Mouse (Mus musculus): ENCODE data around the gene Rbks.

Gene Rbks

DNA sequence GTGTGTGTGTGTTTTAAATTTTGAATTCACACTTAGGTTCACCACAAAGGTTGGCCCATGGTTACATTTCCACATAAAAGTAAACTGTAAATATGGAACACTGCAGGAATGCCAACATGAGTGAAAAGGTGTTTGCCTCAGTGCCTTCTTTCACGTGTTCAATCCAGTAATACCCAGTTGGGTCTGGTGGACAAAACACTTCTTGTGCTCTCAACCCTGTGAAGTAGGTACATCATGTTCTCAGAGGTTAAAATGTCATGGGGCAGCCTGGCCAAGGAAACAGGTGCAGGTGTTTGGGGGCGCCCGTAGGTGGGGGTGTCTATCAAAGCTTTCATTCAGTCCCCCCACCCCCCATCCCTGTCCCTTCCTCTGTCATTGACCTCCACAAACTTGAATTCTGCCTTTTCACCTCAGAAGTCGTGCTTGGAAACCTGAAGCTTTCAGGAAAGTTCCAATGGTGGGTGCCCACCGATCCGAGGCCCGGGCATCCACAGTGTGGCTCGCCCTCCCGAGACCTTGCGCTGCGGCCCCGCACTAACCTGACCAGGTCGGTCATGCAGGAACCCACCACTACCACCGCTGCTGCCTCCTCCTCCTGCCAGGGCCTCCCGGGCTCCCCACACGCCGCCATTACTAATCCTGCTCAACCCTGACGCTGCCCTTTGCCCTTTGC, at the start of gene Rbks:
Gene Rbks, minus strand, starts transcription at position 657 of the 673 bp plus-strand sequence.
- DNase-seq (ENCODE audit: extremely low spot score): no peak

DNA sequence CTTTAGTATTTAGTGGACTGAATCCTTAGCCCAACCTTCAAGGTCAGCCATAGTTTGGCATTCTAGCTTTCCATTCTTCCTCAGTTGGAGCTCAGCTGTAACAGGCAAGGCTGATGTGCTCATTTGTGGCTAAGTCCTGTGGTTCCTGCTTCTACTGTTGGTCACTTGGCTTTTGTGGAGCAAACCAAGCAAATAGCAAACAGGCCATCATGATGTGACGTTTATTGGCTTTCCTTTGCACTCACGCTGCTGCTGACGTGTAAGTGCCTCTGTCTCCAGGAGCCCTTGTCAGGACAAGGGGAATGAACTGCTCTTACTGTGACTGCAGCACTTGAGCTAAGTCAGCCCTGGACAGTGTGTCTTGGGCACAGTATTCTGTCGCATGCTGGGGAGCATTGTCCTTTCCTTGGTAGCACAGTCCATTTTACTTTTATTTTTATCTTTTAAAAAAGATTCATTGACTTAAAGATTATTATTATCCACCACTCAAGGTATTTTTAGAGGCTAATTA, 45.1 kb upstream of the Rbks start:
- DNase-seq (ENCODE audit: extremely low spot score): no peak

DNA sequence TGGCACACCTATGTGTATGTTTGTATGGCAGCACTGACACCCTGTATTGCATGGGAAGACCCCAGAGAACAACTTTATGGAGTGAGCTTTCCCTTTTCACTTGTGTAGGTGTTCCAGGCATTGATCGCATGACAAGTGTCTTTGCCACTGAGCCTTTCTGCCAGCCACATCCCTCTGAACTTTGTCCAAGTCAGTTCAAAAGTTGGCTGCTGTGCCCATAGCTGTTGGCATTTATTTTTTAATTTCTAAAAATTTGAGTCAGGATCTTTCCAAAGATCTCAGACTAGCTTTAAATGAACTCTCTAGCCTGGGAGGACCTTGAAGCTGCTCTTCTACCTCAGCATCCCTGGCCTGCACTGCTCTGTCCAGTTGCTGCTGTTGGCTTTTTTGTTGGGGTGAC, 44.5 kb upstream of the Rbks start:
- DNase-seq (ENCODE audit: extremely low spot score): no peak

DNA sequence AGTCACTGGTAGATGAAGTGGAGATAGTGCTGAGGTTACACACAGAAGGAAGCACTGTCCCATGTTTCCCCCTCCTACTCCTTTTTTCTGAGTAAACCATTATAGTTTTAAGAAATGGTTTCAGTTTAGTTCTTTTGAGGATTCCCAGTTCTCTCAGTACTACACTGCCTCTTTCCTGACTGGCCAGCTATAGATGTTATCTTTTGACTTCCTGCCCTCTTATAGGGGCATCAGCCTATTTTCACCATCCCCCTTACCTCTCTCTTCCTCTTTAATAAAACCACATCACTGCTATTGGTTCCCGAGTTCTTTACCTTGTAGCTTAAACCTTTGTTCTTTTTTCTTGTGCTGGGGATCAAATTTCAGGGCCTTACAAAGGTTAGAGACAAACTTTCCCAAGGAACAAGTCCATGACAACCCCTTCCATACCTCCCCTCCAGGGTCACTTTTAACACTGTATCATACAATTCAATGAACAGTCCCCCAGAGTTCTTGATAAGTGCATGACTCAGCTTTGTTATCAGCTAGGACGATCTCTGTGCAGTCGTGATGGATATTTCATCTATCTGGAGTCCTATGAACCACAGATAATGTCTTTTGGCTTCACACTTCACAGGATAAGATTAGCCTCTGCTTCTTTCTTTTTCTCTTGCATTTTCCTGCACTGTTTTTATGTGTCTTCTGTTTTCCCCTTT, 35.4 kb upstream of the Rbks start:
- DNase-seq (ENCODE audit: extremely low spot score): no peak

- no peak for DNase-seq (ENCODE audit: extremely low spot score)
Observed at GRCm38 (mm10) chr5:31727456-31727855, 30.0 kb upstream of the Rbks start.

GRCm38 (mm10) chr5:31725885-31726284, 28.5 kb upstream of the Rbks start:
- no peak for DNase-seq (ENCODE audit: extremely low spot score)

- no peak for DNase-seq (ENCODE audit: extremely low spot score)
Observed at GRCm38 (mm10) chr5:31724519-31724918, 27.1 kb upstream of the Rbks start.

DNA sequence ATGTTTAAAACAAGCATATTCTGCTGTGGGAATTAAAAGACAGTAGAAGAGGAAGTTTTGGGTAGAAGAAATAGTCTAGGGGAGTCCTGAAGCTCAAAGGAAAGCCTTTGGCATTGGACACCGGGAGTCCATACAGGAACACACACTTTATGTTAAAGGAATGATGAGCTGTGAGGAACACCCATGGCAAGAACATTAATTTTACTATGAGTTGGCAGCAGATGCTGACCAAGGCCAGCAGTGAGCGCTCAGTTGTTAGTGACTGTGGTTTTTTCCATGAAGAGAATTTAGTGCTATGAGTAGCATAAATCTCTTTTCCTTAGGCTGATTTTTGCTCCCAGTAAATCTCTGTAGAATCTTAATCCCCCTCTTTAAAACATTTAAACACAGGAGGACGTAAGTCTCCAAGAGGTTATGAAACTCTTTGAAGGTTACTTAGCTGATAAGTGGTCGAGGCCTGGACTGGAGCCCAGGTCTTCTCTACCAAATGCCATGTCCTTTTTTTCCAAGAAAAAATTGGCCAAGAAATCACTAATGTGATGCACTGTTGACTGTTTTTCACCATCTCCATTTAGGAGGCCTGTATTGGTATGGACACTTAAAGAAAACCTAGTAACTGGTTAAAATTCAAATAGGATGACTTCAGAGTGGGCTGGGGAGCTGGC, 18.2 kb upstream of the Rbks start:
- DNase-seq (ENCODE audit: extremely low spot score): no peak

DNA sequence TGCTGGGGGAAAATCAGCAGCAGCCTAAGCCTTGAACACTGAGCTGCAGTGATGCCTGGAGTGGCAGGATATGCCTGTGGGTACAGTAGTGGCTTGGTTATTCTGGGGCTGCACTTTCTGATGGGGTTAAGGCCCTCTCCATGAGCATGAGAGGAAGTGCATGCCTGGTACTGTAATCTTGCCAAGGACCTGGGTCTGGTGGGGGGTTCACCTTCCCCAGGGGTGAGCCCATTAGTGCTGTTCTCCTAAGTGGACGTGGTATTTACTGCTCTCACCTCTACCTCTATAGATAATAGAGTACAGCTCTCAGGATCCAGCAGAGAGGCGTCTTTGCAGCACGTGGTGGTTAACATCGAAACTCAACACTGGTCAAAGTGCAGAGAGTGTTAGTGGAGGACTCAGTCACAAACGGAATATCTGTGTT, 16.4 kb upstream of the Rbks start:
- DNase-seq (ENCODE audit: extremely low spot score): no peak

DNA sequence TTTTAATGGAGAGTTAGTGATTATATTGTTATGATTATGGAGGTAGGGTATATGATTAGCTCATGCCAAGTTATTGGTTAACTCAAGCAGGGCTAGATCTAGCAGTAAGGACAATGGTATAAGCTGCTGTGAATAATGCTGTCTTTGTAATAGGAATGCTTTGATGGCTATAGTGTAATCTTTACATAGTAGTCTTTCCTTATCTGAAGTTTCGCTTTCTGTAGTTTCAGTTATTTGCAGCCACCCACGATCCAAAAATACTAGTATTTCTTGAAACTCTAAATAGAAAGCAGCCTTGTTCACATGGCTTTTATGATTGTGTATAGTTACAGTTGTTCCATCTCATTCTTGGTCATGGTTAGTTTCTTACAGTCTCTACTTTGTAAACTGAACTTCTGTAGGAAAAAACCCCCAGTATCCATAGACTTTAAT, 15.9 kb upstream of the Rbks start:
- DNase-seq (ENCODE audit: extremely low spot score): no peak

DNA sequence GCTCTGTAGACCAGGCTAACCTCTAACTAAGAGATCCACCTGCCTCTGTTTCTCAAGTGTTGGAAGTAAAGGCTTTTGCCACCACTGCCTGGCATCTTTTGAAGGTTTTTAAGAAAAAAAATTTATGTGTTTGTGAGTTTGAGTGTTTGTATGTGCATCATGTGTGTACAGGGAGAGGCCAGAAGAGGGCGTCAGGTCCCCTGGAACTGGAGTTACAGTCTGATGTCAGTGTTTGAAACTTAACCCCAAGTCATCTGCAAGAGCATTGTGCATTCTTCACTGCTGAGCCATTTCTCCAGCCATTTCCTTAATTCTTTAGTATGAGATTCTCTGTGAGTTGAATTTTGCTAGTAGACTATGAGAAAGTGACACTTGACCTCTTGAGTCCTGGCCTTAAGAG, 12.0 kb upstream of the Rbks start:
- no peak for DNase-seq (ENCODE audit: extremely low spot score)

DNA sequence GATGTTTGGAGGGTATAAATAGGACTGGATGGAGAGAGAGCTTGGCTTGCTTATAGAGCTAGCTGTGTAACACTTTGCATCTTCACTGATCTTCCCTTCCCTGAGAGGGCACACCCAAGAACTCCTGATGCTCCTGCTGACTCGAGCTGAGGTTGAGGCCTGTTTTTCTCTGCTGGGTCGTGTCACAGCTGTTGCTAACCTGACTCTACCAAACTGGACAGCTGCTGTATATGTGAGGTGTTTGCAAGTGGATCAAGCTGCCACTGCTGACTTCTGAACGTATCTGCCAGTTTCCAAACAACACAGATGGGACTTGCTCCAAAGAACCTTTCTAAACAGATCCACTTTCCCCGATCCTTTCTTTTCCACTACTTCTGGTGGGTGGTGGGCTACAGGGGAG, 9.4 kb upstream of the Rbks start:
- DNase-seq (ENCODE audit: extremely low spot score): no peak

- DNase-seq (ENCODE audit: extremely low spot score): no peak
Observed at GRCm38 (mm10) chr5:31704971-31705370, 7.5 kb upstream of the Rbks start.

GRCm38 (mm10) chr5:31699397-31699796, 2.0 kb upstream of the Rbks start:
- DNase-seq (ENCODE audit: extremely low spot score): no peak

- DNase-seq (ENCODE audit: extremely low spot score): no peak
Observed at GRCm38 (mm10) chr5:31698931-31699330, 1.5 kb upstream of the Rbks start.

- peak; percentile 75 for DNase-seq (ENCODE audit: extremely low spot score)
Observed at GRCm38 (mm10) chr5:31698297-31698726, 885 bp upstream of the Rbks start.

DNA sequence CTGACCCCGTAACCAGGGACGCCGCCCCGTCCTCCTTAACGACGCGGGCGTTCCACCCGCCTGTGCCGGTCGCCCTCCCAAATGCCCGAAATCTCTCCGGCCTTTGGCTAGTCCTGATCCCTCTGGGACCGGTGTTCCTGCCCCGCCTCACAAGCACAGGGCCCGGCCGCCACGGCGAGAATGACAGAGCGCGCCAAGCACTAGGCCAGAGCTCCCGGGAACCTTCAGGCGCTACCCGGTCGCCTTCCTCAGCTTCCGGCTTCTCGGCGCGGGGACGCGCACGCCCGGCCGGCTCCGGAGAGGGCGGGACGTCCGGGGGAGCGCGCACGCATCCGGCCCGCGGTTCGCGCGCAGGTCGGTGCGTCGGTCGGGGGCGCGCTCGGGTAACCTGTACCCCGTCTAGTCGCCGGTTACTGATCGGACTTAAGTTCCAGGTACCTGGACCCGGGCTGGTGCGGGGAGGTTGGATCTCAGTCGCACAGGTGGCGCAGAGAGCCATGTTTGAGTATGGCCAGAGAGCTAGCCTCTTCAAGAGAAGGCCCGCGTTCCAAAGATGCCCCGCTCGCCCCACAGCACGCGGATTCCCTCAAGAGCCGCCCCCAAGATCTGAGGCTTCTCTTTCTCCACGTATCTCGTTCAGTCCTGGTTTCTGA, 343 bp upstream of the Rbks start, which contains the start of gene Babam2:
Gene Babam2, plus strand, starts transcription at position 41 of the 653 bp plus-strand sequence.
- peak; percentile 96 for DNase-seq (ENCODE audit: extremely low spot score)

DNA sequence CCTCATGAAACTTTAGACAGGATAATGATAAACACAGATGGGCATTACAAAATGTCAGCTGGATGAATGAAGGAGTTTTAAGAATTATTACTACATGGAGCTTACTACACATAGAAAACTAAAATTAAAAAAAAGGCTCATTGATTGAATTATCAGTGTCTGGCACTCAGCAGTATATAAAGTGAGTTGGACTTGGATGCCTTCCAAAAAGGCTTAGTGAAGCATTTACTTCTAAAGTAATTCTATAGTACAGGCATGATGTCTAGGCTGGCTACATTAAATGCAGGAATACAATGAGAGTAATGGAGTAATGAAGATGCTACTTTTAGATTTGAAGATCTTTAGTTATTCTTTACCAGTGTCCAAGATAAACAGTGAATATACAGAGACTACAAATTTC, 4.2 kb downstream of the Rbks start:
- no peak for DNase-seq (ENCODE audit: extremely low spot score)

DNA sequence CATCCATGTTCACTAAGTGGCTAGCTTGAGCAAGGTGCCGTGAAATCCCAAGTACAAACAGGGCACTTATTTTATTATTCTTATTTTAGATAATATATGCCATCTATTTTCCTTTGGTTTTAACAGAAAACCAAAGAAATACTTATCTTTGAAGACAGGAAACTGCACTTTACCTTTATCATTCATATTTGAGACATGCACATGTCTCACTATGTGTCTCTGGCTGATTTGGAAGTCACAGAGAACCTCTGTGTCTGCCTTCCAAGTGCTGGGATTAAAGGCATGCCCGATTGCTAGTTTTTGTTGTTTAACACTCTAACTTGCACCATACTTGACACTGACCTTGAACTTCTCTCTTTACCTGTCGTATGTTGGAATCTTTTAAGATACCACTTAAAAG, 9.5 kb downstream of the Rbks start:
- DNase-seq (ENCODE audit: extremely low spot score): no peak

GRCm38 (mm10) chr5:31686040-31686439, 11.4 kb downstream of the Rbks start:
- no peak for DNase-seq (ENCODE audit: extremely low spot score)

GRCm38 (mm10) chr5:31682305-31682704, 15.1 kb downstream of the Rbks start:
- DNase-seq (ENCODE audit: extremely low spot score): no peak

DNA sequence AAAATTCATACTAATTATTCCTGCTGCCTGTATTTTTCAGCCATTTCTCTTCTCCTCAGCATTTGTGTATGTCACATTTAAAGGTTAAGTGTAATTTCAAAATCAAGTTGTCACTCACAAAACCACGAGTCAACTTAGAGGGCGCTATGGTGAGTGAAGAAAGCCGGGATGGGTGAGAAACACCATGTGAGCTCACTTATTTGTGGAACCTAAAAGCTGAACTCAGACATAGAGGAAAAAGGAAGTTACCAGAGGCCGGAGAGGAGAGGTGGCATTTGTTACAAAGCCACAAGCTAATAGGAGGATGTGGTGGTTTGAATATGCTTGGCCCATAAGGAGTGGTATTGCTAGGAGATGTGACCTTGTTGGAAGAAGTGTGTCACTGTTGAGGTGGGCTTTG, 17.2 kb downstream of the Rbks start:
- DNase-seq (ENCODE audit: extremely low spot score): no peak

All from embryo, embryonic 9.5 days (tissue).